Mouse (Mus musculus) cortical plate, adult 2 months (tissue): ENCODE data around the gene Ttc7b.
A peak's percentile ranks its signal among the peaks of the same experiment; 100 is the strongest.

Experiments
- CTCF ChIP-seq: fragments of 200-500 bp; IDR thresholded peaks from 2 replicates; pipeline ENCODE4 v1.5.1; 2011; ENCODE audit warnings: mild to moderate bottlenecking, control low read depth, low read length; ENCODE audit not compliant: insufficient read depth; ENCODE audit errors: extremely low read depth
- POLR2A ChIP-seq: fragments of 200-500 bp; IDR thresholded peaks from 2 replicates; pipeline ENCODE4 v1.6.1; 2011; ENCODE audit warnings: mild to moderate bottlenecking, low read length, control low read depth; ENCODE audit not compliant: insufficient read depth; ENCODE audit errors: extremely low read depth

DNA sequence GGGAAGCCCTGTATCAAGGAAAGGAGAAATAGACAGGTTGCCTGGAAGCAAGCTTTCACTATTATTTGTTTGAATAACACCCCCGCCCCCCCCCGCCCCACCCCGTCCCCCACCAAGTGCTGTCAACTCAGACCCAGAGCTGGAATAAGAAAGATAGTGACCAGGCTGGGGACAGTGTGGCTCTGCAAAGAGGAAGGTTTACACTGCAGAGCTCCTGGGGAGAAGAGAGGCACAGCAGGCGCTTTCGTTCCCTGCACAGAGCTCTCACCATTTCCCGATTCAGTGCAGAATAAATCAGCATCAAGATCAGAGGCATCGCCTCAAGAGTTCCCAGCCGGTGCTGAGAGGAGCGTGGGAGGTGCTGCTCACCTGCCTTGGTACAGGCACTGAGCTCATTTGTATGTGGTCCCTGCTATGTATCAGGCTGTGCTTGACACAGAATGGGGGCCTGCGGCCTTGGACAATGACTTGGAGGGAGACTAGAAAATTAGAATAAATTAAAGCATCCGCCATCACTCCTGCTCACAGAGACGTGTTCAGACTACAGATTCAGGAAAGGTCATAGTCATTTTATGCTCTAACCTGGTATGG, 206.7 kb downstream of the Ttc7b start:
- TF ChIP-seq POLR2A (peak; percentile 58), CTCF (no peak)
